Mouse (Mus musculus): Measurements from ENCODE around the gene Kras.

DNA sequence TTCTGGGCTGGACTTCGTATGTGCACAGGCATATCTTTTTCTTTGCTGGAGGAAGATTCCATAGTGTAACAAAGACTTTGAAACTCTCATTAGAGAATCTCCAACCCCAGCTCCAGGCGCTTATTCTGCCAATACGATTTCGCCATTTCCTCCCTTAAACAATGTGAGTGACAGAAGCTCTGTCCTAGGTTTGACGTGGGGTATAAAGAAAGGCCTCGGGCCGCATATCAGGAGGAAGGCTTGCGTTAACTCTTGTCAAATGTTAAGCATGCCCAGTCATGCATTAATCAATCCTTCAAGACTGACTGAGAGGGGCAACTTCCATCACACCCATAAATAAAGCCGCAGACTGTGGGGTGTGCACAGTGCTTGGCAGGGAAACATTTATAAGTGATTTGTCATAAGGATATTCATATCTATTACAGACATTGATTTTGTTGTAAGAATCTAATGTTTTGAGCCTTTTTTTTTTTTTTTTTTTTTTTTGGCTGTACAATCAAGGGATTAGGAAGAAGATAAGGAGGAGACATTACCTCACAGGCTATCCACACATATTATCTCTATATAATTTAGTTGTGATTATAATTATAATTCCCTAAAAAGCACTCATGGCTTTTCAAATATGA lies 27.2 kb upstream of the Kras start:
- TF ChIP-seq NRF1 (IDR thresholded peaks at IDR 0.05; ENCODE audit: insufficient read depth, low read depth, low read length, poor library complexity, severe bottlenecking) (no peak), CTCF (IDR thresholded peaks at IDR 0.05 in 2 of 3, conservative IDR thresholded peaks at IDR 0.05 in 1 of 3; ENCODE audit: control insufficient read depth in 1 of 3, insufficient read depth in 1 of 3, low read depth in 2 of 3, low read length in 3 of 3, poor library complexity in 1 of 3, severe bottlenecking in 1 of 3) (no peak), CHD2 (IDR thresholded peaks at IDR 0.05; ENCODE audit: low read length) (no peak), POLR2A (IDR thresholded peaks at IDR 0.05; ENCODE audit: control insufficient read depth in 1 of 2, insufficient read depth in 1 of 2, low read depth in 1 of 2, low read length in 2 of 2, poor library complexity in 1 of 2) (no peak), GATA1 (IDR thresholded peaks at IDR 0.05; ENCODE audit: low read depth, low read length) (no peak), POLR2AphosphoS2 (IDR thresholded peaks at IDR 0.05; ENCODE audit: low read length) (no peak), ZC3H11A (IDR thresholded peaks at IDR 0.05; ENCODE audit: low read depth, low read length) (no peak)
